Mouse (Mus musculus): ENCODE measurements around the gene Selenon.

DNA sequence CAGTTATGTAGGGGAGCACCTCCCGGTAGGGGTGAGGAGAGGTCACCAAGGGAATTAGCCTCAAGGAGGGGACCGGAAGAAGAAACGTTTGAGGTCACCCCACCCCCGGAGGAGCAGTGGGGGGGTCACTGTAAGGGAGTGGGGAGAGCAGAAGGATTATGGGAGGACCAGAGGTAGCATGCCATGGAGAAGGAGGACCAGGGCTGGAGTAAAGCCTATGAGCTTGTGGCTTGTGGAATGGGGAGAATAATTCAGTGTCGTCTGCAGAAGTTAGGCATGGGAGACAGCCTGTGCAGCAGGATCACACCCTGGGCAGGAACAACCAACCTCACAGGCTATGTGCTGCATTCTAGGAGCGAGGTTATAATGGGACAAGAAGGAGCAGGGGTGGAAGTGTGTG, 54.7 kb downstream of the Selenon start:
- TF ChIP-seq POLR2A (IDR thresholded peaks at IDR 0.05; ENCODE audit: control insufficient read depth, low read depth, low read length) (no peak), CTCF (IDR thresholded peaks at IDR 0.05; ENCODE audit: control insufficient read depth, insufficient read depth, insufficient replicate concordance, low read depth, low read length) (no peak)

Data from testis, adult 2 months (tissue).